Mouse (Mus musculus) spleen, adult 2 months (tissue): ENCODE results near the gene B4galt3. TPM values are rescaled to one million over a fixed set of nuclear protein-coding genes. Genes with fewer than 3 reads are reported as not detected.

Source experiments
- DNase-seq, 2 experiments: peaks; one replicate each; pipeline versions ENCODE4 v3.0.0 to v3.0.0-alpha.2; 2012 to 2021; ENCODE audit warnings: low spot score in 2 of 2, low read depth in 1 of 2
- H3K27ac ChIP-seq: fragments of 200-500 bp; 2 replicates; pipeline ENCODE4 v1.5.1; 2012; ENCODE audit warnings: low read length, inconsistent platforms; ENCODE audit not compliant: insufficient read depth
- H3K27me3 ChIP-seq: fragments of 200-500 bp; 2 replicates; pipeline ENCODE4 v1.6.1; 2012; ENCODE audit warnings: mild to moderate bottlenecking, moderate library complexity, low read length, inconsistent platforms; ENCODE audit not compliant: control insufficient read depth, insufficient read depth
- H3K36me3 ChIP-seq: fragments of 200-500 bp; 2 replicates; pipeline ENCODE4 v1.6.1; 2012; ENCODE audit warnings: mild to moderate bottlenecking, low read length, inconsistent platforms; ENCODE audit not compliant: control insufficient read depth, insufficient read depth
- H3K4me1 ChIP-seq: fragments of 200-500 bp; 2 replicates; pipeline ENCODE4 v1.6.1; 2011; ENCODE audit warnings: inconsistent platforms; ENCODE audit not compliant: control insufficient read depth, insufficient read depth, insufficient read length
- H3K4me3 ChIP-seq: fragments of 200-500 bp; 2 replicates; pipeline ENCODE4 v1.5.1; 2011; ENCODE audit warnings: mild to moderate bottlenecking, inconsistent platforms; ENCODE audit not compliant: insufficient read depth, insufficient read length; ENCODE audit errors: extremely low read depth
- CTCF ChIP-seq: fragments of 200-500 bp; IDR thresholded peaks from 2 replicates; pipeline ENCODE4 v1.5.1; 2011; ENCODE audit warnings: mild to moderate bottlenecking, inconsistent platforms; ENCODE audit not compliant: insufficient read depth, insufficient read length, insufficient replicate concordance; ENCODE audit errors: extremely low read depth
- POLR2A ChIP-seq: fragments of 200-500 bp; IDR thresholded peaks from 2 replicates; pipeline ENCODE4 v1.6.1; 2011; ENCODE audit warnings: low read depth, low read length, inconsistent platforms
- WGBS: fragments of 180-500 bp; shearing (Covaris S2); methylation state at CpG from one replicate; pipeline ENCODE4 v1.1.7; 2018; 5-methylcytosine and 5-hydroxymethylcytosine counted together
- polyA plus RNA-seq: library from polyadenylated mRNA; depleted of rRNA; stranded (reverse); fragments of >200 nt; gene quantifications from 2 replicates; pipeline ENCODE4 v1.2.3, GENCODE M21; 2012

Gene B4galt3
- polyA plus RNA-seq, 1 experiment, result 59.5 TPM

- H3K27ac ChIP-seq, result peak overlapping the region; percentile 11; the same call in 1 of the 2 replicates
- no peak overlapping the region for H3K4me3 ChIP-seq
- WGBS, result 87% methylated on average over 18 of the region's 18 CpGs
- H3K36me3 ChIP-seq, result no peaks in the 10 kb centered on the region; the same call in none of the 2 replicates
- no peak for DNase-seq
- TF ChIP-seq CTCF (no peak), POLR2A (no peak)
- peaks cover 12% of the 10 kb centered on the region for H3K4me1 ChIP-seq
- H3K27me3 ChIP-seq, result no peaks in the 10 kb centered on the region
Measured at GRCm38 (mm10) chr1:171283188-171284160, 13.3 kb downstream of the B4galt3 start.

- TF ChIP-seq CTCF (no peak), POLR2A (no peak)
- H3K27me3 ChIP-seq, result no peaks in the 10 kb centered on the region
- 87% methylated on average over 15 of the region's 15 CpGs for WGBS
- peaks cover 12% of the 10 kb centered on the region for H3K4me1 ChIP-seq
- DNase-seq, result no peak
- H3K27ac ChIP-seq, result no peak overlapping the region
- peaks cover 3% of the 10 kb centered on the region for H3K36me3 ChIP-seq
- no peak overlapping the region for H3K4me3 ChIP-seq
Measured at GRCm38 (mm10) chr1:171284491-171284890, 14.4 kb downstream of the B4galt3 start.

GRCm38 (mm10) chr1:171285096-171285892 is 15.2 kb downstream of the B4galt3 start:
- DNase-seq, result no peak
- no peak for TF ChIP-seq CTCF
- TF ChIP-seq POLR2A, result no peak
- Histone ChIP-seq H3K4me3 (no peak overlapping the region), H3K27ac (peak overlapping the region; percentile 6; the same call in 1 of the 2 replicates), H3K27me3 (no peaks in the 10 kb centered on the region), H3K4me1 (peaks cover 8% of the 10 kb centered on the region), H3K36me3 (peaks cover 3% of the 10 kb centered on the region)
- 76% methylated on average over 20 of the region's 20 CpGs for WGBS

- Histone ChIP-seq H3K4me3 (no peak overlapping the region), H3K36me3 (peaks cover 3% of the 10 kb centered on the region), H3K27me3 (no peaks in the 10 kb centered on the region), H3K27ac (no peak overlapping the region), H3K4me1 (peaks cover 7% of the 10 kb centered on the region)
- no peak for TF ChIP-seq POLR2A
- TF ChIP-seq CTCF, result no peak
- WGBS, result 94% methylated on average over 19 of the region's 19 CpGs
- DNase-seq, result no peak
Measured at GRCm38 (mm10) chr1:171286517-171286916, 16.4 kb downstream of the B4galt3 start.

- Histone ChIP-seq H3K27me3 (no peaks in the 10 kb centered on the region), H3K4me3 (peak within 1 kb of the TSS; percentile 87), H3K36me3 (peaks cover 3% of the 10 kb centered on the region), H3K27ac (peak within 1 kb of the TSS; percentile 60), H3K4me1 (peaks cover 7% of the 10 kb centered on the region)
- WGBS, result 2% methylated on average over 48 of the region's 49 CpGs
- TF ChIP-seq CTCF, result no peak
- TF ChIP-seq POLR2A, result peak; percentile 68
- peak; percentile 82 to 93 for DNase-seq
Measured at GRCm38 (mm10) chr1:171287136-171288081, 17.3 kb downstream of the B4galt3 start, which contains the start of gene Usp21. Gene Usp21, minus strand, starts transcription at chr1:171287991.

GRCm38 (mm10) chr1:171288328-171288727 is 18.2 kb downstream of the B4galt3 start:
- no peak overlapping the region for H3K27ac ChIP-seq
- no peaks in the 10 kb centered on the region for H3K27me3 ChIP-seq
- DNase-seq, result no peak
- no peak overlapping the region for H3K4me3 ChIP-seq
- peaks cover 7% of the 10 kb centered on the region for H3K4me1 ChIP-seq
- 67% methylated on average over 4 of the region's 4 CpGs for WGBS
- H3K36me3 ChIP-seq, result peaks cover 3% of the 10 kb centered on the region
- no peak for TF ChIP-seq POLR2A
- no peak for TF ChIP-seq CTCF
